Mouse (Mus musculus): Measurements from ENCODE around the gene Slc35e4. TPM values are rescaled to one million over a fixed set of nuclear protein-coding genes. Genes with fewer than 3 reads are reported as not detected.

Gene Slc35e4
- total and polyA plus RNA-seq, 3 experiments = 3.3 to 10.9 (median 4.6) TPM

- Histone ChIP-seq H3K27ac (ENCODE audit: insufficient read depth, low read depth) (no peak overlapping the region), H3K4me2 (ENCODE audit: insufficient read depth, low read depth, poor library complexity, severe bottlenecking) (no peak overlapping the region), H3K9me3 (replicated peaks; ENCODE audit: low read length) (no peaks in the 10 kb centered on the region), H3K36me3 (replicated peaks in 1 of 2; ENCODE audit: control insufficient read depth in 1 of 2, insufficient read depth in 1 of 2, low read length in 1 of 2) (no peaks in the 10 kb centered on the region), H3K4me3 (replicated peaks in 1 of 3; ENCODE audit: low read depth in 2 of 3, low read length in 2 of 3, poor library complexity in 1 of 3) (no peak overlapping the region), H3K27me3 (replicated peaks) (peaks cover 3% of the 10 kb centered on the region), H3K4me1 (ENCODE audit: control insufficient read depth in 1 of 2, insufficient read depth in 2 of 2) (peaks cover 0 to 11% of the 10 kb centered on the region in 2 experiments; a peak in 1 of 4 replicates), H3K9ac (ENCODE audit: insufficient read depth, low read depth) (no peak overlapping the region), H3K79me2 (replicated peaks; ENCODE audit: control insufficient read depth, extremely low read depth, insufficient read depth, poor library complexity, severe bottlenecking) (no peaks in the 10 kb centered on the region)
- dilution Hi-C loops (cut with MboI; ENCODE audit: extremely low pct_ligation_motif_present, extremely low pct_unique_long_range_greater_than_20kb, low sequenced_read_pairs) (no loop called here), in situ Hi-C loops (cut with MboI; ENCODE audit: low pct_ligation_motif_present, low pct_unique_long_range_greater_than_20kb, low sequenced_read_pairs) (no loop called here)
- DNase-seq (ENCODE audit: extremely low read depth) = no peak
- TF ChIP-seq POLR2AphosphoS2 (IDR thresholded peaks at IDR 0.05; ENCODE audit: low read depth, low read length) = no peak
- TF ChIP-seq CTCF (conservative IDR thresholded peaks at IDR 0.05 in 1 of 2, IDR thresholded peaks at IDR 0.05 in 1 of 2; ENCODE audit: low read depth in 2 of 2, low read length in 2 of 2) = no peak
- no peak for TF ChIP-seq ZC3H11A (IDR thresholded peaks at IDR 0.05; ENCODE audit: low read depth, low read length)
- TF ChIP-seq BHLHE40 (IDR thresholded peaks at IDR 0.05; ENCODE audit: low read depth, low read length) = 0 out of 2 replicates have a peak, but pooled peaks have one; percentile 24
Measured at GRCm38 (mm10) chr11:3887331-3887730, 27.1 kb downstream of the Slc35e4 start.

GRCm38 (mm10) chr11:3883711-3884110 lies 30.8 kb downstream of the Slc35e4 start:
- H3K27me3 ChIP-seq (replicated peaks) = peaks cover 3% of the 10 kb centered on the region
- DNase-seq (ENCODE audit: extremely low read depth) = no peak
- no peak overlapping the region for H3K27ac ChIP-seq (ENCODE audit: insufficient read depth, low read depth)
- no peaks in the 10 kb centered on the region for H3K9me3 ChIP-seq (replicated peaks; ENCODE audit: low read length)
- H3K4me1 ChIP-seq (ENCODE audit: control insufficient read depth in 1 of 2, insufficient read depth in 2 of 2) = peaks cover 2 to 17% of the 10 kb centered on the region in 2 experiments
- no peak overlapping the region for H3K4me3 ChIP-seq (replicated peaks in 1 of 3; ENCODE audit: low read depth in 2 of 3, low read length in 2 of 3, poor library complexity in 1 of 3)
- in situ Hi-C loops (cut with MboI; ENCODE audit: low pct_ligation_motif_present, low pct_unique_long_range_greater_than_20kb, low sequenced_read_pairs) (loop anchor here (5.0 kb wide), 1 partner anchor 34 kb away; no protein-coding TSS in a partner anchor), dilution Hi-C loops (cut with MboI; ENCODE audit: extremely low pct_ligation_motif_present, extremely low pct_unique_long_range_greater_than_20kb, low sequenced_read_pairs) (no loop called here)
- H3K79me2 ChIP-seq (replicated peaks; ENCODE audit: control insufficient read depth, extremely low read depth, insufficient read depth, poor library complexity, severe bottlenecking) = no peaks in the 10 kb centered on the region
- H3K36me3 ChIP-seq (replicated peaks in 1 of 2; ENCODE audit: control insufficient read depth in 1 of 2, insufficient read depth in 1 of 2, low read length in 1 of 2) = no peaks in the 10 kb centered on the region
- no peak overlapping the region for H3K9ac ChIP-seq (ENCODE audit: insufficient read depth, low read depth)
- TF ChIP-seq MAX (IDR thresholded peaks at IDR 0.05; ENCODE audit: low read length) (no peak), JUND (conservative IDR thresholded peaks at IDR 0.05; ENCODE audit: low read depth, low read length) (no peak), UBTF (IDR thresholded peaks at IDR 0.05; ENCODE audit: low read depth, low read length) (no peak), CTCF (conservative IDR thresholded peaks at IDR 0.05 in 1 of 2, IDR thresholded peaks at IDR 0.05 in 1 of 2; ENCODE audit: low read depth in 2 of 2, low read length in 2 of 2) (no peak), ZC3H11A (IDR thresholded peaks at IDR 0.05; ENCODE audit: low read depth, low read length) (no peak), EP300 (IDR thresholded peaks at IDR 0.05; ENCODE audit: low read length) (no peak), MAZ (IDR thresholded peaks at IDR 0.05; ENCODE audit: low read depth, low read length) (no peak), POLR2AphosphoS2 (IDR thresholded peaks at IDR 0.05; ENCODE audit: low read depth, low read length) (no peak), ZNF384 (IDR thresholded peaks at IDR 0.05; ENCODE audit: low read depth, low read length) (no peak), POLR2A (IDR thresholded peaks at IDR 0.05; ENCODE audit: low read depth, low read length) (no peak), PAX5 (IDR thresholded peaks at IDR 0.05; ENCODE audit: low read length) (no peak), ZKSCAN1 (IDR thresholded peaks at IDR 0.05; ENCODE audit: borderline replicate concordance, low read depth, low read length) (no peak), ELF1 (IDR thresholded peaks at IDR 0.05; ENCODE audit: low read depth, low read length) (no peak)
- H3K4me2 ChIP-seq (ENCODE audit: insufficient read depth, low read depth, poor library complexity, severe bottlenecking) = no peak overlapping the region

- DNase-seq (ENCODE audit: extremely low read depth) = peak; percentile 85
- no peak overlapping the region for H3K4me3 ChIP-seq (replicated peaks in 1 of 3; ENCODE audit: low read depth in 2 of 3, low read length in 2 of 3, poor library complexity in 1 of 3)
- no peak overlapping the region for H3K27ac ChIP-seq (ENCODE audit: insufficient read depth, low read depth)
- dilution Hi-C loops (cut with MboI; ENCODE audit: extremely low pct_ligation_motif_present, extremely low pct_unique_long_range_greater_than_20kb, low sequenced_read_pairs) (no loop called here), in situ Hi-C loops (cut with MboI; ENCODE audit: low pct_ligation_motif_present, low pct_unique_long_range_greater_than_20kb, low sequenced_read_pairs) (loop anchor here (5.0 kb wide), 1 partner anchor 37 kb away; no protein-coding TSS in a partner anchor)
- no peak overlapping the region for H3K4me2 ChIP-seq (ENCODE audit: insufficient read depth, low read depth, poor library complexity, severe bottlenecking)
- no peaks in the 10 kb centered on the region for H3K36me3 ChIP-seq (replicated peaks in 1 of 2; ENCODE audit: control insufficient read depth in 1 of 2, insufficient read depth in 1 of 2, low read length in 1 of 2)
- no peaks in the 10 kb centered on the region for H3K79me2 ChIP-seq (replicated peaks; ENCODE audit: control insufficient read depth, extremely low read depth, insufficient read depth, poor library complexity, severe bottlenecking)
- H3K4me1 ChIP-seq (ENCODE audit: control insufficient read depth in 1 of 2, insufficient read depth in 2 of 2) = peaks cover 7 to 22% of the 10 kb centered on the region in 2 experiments
- H3K9ac ChIP-seq (ENCODE audit: insufficient read depth, low read depth) = no peak overlapping the region
- H3K27me3 ChIP-seq (replicated peaks) = peaks cover 3% of the 10 kb centered on the region
- H3K9me3 ChIP-seq (replicated peaks; ENCODE audit: low read length) = no peaks in the 10 kb centered on the region
- no peak for TF ChIP-seq ZC3H11A (IDR thresholded peaks at IDR 0.05; ENCODE audit: low read depth, low read length)
- no peak for TF ChIP-seq JUND (conservative IDR thresholded peaks at IDR 0.05; ENCODE audit: low read depth, low read length)
- peak; percentile 81 for TF ChIP-seq SMC3 (IDR thresholded peaks at IDR 0.05; ENCODE audit: low read depth, low read length)
- TF ChIP-seq SIN3A (IDR thresholded peaks at IDR 0.05; ENCODE audit: low read length) = no peak
- no peak for TF ChIP-seq ETS1 (conservative IDR thresholded peaks at IDR 0.05; ENCODE audit: low read depth, low read length)
- TF ChIP-seq PAX5 (IDR thresholded peaks at IDR 0.05; ENCODE audit: low read length) = no peak
- TF ChIP-seq MEF2A (IDR thresholded peaks at IDR 0.05; ENCODE audit: borderline replicate concordance, low read depth, low read length) = no peak
- 0 out of 2 replicates have a peak, but pooled peaks have one; percentile 36 for TF ChIP-seq NELFE (IDR thresholded peaks at IDR 0.05; ENCODE audit: low read depth, low read length)
- peak; percentile 90 to 97 for TF ChIP-seq CTCF (conservative IDR thresholded peaks at IDR 0.05 in 1 of 2, IDR thresholded peaks at IDR 0.05 in 1 of 2; ENCODE audit: low read depth in 2 of 2, low read length in 2 of 2)
- no peak for TF ChIP-seq USF1 (IDR thresholded peaks at IDR 0.05; ENCODE audit: low read depth, low read length)
- no peak for TF ChIP-seq JUN (IDR thresholded peaks at IDR 0.05; ENCODE audit: insufficient read depth, low read depth, low read length)
- TF ChIP-seq IRF4 (IDR thresholded peaks at IDR 0.05; ENCODE audit: low read depth, low read length) = no peak
- no peak for TF ChIP-seq ZMIZ1 (IDR thresholded peaks at IDR 0.05; ENCODE audit: low read depth, low read length)
- TF ChIP-seq MXI1 (IDR thresholded peaks at IDR 0.05; ENCODE audit: low read depth, low read length) = no peak
- TF ChIP-seq TCF12 (IDR thresholded peaks at IDR 0.05; ENCODE audit: low read depth, low read length) = no peak
Measured at GRCm38 (mm10) chr11:3879836-3880235, 34.6 kb downstream of the Slc35e4 start.
